Mouse (Mus musculus) forebrain, embryonic 13.5 days (tissue): ENCODE results near the gene Ttyh2. TPM values are rescaled to one million over a fixed set of nuclear protein-coding genes. Genes with fewer than 3 reads are reported as not detected.
"Not testable (repeated sequence)": the region's sequence is repeated elsewhere in the genome, so short reads cannot be mapped to it uniquely, and the experiment has no call there.

ENCODE experiments used
- ATAC-seq: fragments of 200-750 bp; cut with Nextera tagmentation; 2 replicates; pipeline ENCODE4 v1.8.0; 2017
- H3K27ac ChIP-seq: fragments of 300-500 bp; sonication (generic); 2 replicates; pipeline ENCODE4 v1.5.1; 2015; ENCODE audit warnings: inconsistent platforms, mild to moderate bottlenecking, moderate library complexity
- H3K27me3 ChIP-seq: fragments of 300-500 bp; sonication (generic); 2 replicates; pipeline ENCODE4 v1.6.1; 2015; ENCODE audit warnings: mild to moderate bottlenecking, inconsistent platforms
- H3K36me3 ChIP-seq: fragments of 300-500 bp; sonication (generic); 2 replicates; pipeline ENCODE4 v1.6.1; 2015; ENCODE audit warnings: mild to moderate bottlenecking, inconsistent platforms; ENCODE audit not compliant: poor library complexity, severe bottlenecking
- H3K4me1 ChIP-seq: fragments of 300-500 bp; sonication (generic); 2 replicates; pipeline ENCODE4 v1.6.1; 2015; ENCODE audit warnings: inconsistent platforms
- H3K4me2 ChIP-seq: fragments of 300-500 bp; sonication (generic); 2 replicates; pipeline ENCODE4 v1.6.1; 2015; ENCODE audit warnings: inconsistent platforms, mild to moderate bottlenecking, moderate library complexity
- H3K4me3 ChIP-seq: fragments of 300-500 bp; sonication (generic); 2 replicates; pipeline ENCODE4 v1.5.1; 2015; ENCODE audit warnings: mild to moderate bottlenecking, inconsistent platforms
- H3K9ac ChIP-seq: fragments of 300-500 bp; sonication (generic); 2 replicates; pipeline ENCODE4 v1.6.1; 2015; ENCODE audit warnings: mild to moderate bottlenecking, inconsistent platforms
- H3K9me3 ChIP-seq: fragments of 300-500 bp; sonication (generic); replicated peaks from 2 replicates; pipeline ENCODE4 v1.6.1; 2016; ENCODE audit warnings: inconsistent platforms
- WGBS: fragments of 180-500 bp; shearing (Covaris S2); methylation state at CpG from one replicate; pipeline ENCODE4 v1.1.7; 2015; 5-methylcytosine and 5-hydroxymethylcytosine counted together
- polyA plus RNA-seq: library from polyadenylated mRNA; unstranded; fragments of >200 nt; fragmentation: Nextera tagmentation; extraction: Ambion mirVana; gene quantifications from 2 replicates; pipeline ENCODE4 v1.2.1, GENCODE M21; 2015

The Ttyh2 gene
- polyA plus RNA-seq, 1 experiment from 2014 or later, result 21.6 TPM

GRCm38 (mm10) chr11:114664164-114664563 lies 11.1 kb upstream of the Ttyh2 start:
- WGBS, result 86% methylated on average over 7 of the region's 7 CpGs
- Histone ChIP-seq H3K9me3 (no peaks in the 10 kb centered on the region), H3K27me3 (peaks cover 12% of the 10 kb centered on the region; the same call in 1 of the 2 replicates), H3K27ac (no peak overlapping the region), H3K4me3 (no peak overlapping the region), H3K4me2 (no peak overlapping the region), H3K4me1 (peaks cover under 1% of the 10 kb centered on the region), H3K36me3 (no peaks in the 10 kb centered on the region), H3K9ac (no peak overlapping the region)
- no peak for ATAC-seq

DNA sequence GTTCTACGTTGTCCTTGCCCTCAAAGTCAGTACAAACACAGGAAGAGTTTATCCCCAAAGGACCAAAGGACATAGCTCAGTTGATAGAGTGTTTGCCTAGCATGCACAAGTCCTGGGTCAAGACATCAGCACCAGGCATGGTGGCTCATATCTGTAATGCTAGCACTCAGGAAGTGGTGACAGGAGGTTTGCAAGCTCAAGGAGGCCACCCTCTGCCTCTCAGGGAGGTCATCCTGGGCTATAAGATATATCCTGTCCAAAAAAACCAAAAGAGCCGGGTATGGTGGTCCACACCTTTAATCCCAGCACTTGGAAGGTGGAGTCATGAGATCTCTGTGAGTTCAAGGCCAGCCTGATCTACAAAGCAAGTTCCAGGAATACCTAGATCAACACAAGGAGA lies 9.8 kb upstream of the Ttyh2 start:
- WGBS, result 81% methylated on average over 2 of the region's 2 CpGs
- ATAC-seq, result no peak
- Histone ChIP-seq H3K4me1 (peaks cover 13% of the 10 kb centered on the region), H3K36me3 (peaks cover 3% of the 10 kb centered on the region), H3K9me3 (no peaks in the 10 kb centered on the region), H3K27me3 (peaks cover 12% of the 10 kb centered on the region; the same call in 1 of the 2 replicates), H3K27ac (no peak overlapping the region), H3K4me2 (no peak overlapping the region), H3K4me3 (no peak overlapping the region), H3K9ac (no peak overlapping the region)

GRCm38 (mm10) chr11:114666786-114667185 lies 8.4 kb upstream of the Ttyh2 start:
- Histone ChIP-seq H3K9ac (no peak overlapping the region), H3K9me3 (no peaks in the 10 kb centered on the region), H3K4me1 (peaks cover 20% of the 10 kb centered on the region), H3K4me2 (no peak overlapping the region), H3K27ac (no peak overlapping the region), H3K4me3 (no peak overlapping the region), H3K36me3 (peaks cover 16% of the 10 kb centered on the region), H3K27me3 (peaks cover 12% of the 10 kb centered on the region; the same call in 1 of the 2 replicates)
- no peak for ATAC-seq
- 12% methylated on average over 13 of the region's 13 CpGs for WGBS

- Histone ChIP-seq H3K4me1 (peaks cover 20% of the 10 kb centered on the region), H3K9me3 (no peaks in the 10 kb centered on the region), H3K27me3 (peaks cover 12% of the 10 kb centered on the region; the same call in 1 of the 2 replicates), H3K27ac (no peak overlapping the region), H3K9ac (no peak overlapping the region), H3K36me3 (peaks cover 22% of the 10 kb centered on the region), H3K4me3 (no peak overlapping the region), H3K4me2 (no peak overlapping the region)
- 64% methylated on average over 15 of the region's 18 CpGs for WGBS
- ATAC-seq, result no peak
Observed at GRCm38 (mm10) chr11:114667236-114667931, 7.8 kb upstream of the Ttyh2 start.

DNA sequence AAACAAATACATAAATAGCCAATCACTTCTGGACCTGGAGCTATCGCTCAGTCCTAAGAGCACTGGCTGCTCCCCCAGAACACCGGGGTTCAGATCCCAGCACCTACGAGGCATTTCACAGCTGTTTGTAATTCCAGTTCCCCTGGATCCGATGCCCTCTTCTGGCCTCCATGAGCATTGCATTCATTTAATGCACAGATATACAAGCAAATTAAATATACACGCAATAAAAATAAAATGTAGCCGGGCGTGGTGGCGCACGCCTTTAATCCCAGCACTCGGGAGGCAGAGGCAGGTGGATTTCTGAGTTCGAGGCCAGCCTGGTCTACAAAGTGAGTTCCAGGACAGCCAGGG lies 7.3 kb upstream of the Ttyh2 start:
- H3K4me2 ChIP-seq, H3K9ac ChIP-seq, H3K9me3 ChIP-seq, H3K27ac ChIP-seq, H3K4me3 ChIP-seq, ATAC-seq: not testable (repeated sequence)
- Histone ChIP-seq H3K36me3 (peaks cover 27% of the 10 kb centered on the region), H3K27me3 (peaks cover 12% of the 10 kb centered on the region; the same call in 1 of the 2 replicates), H3K4me1 (peaks cover 20% of the 10 kb centered on the region)
- WGBS, result 28% methylated on average over 11 of the region's 11 CpGs

GRCm38 (mm10) chr11:114668301-114668710 lies 6.9 kb upstream of the Ttyh2 start, which contains the start of gene Rpl38:
Gene Rpl38, plus strand, starts transcription at chr11:114668524.
- ATAC-seq, result peak; percentile 90
- peak within 1 kb of the TSS; percentile 93 for H3K4me3 ChIP-seq
- peaks cover 12% of the 10 kb centered on the region; the same call in 1 of the 2 replicates for H3K27me3 ChIP-seq
- H3K4me2 ChIP-seq, result peak within 1 kb of the TSS; percentile 95
- peaks cover 20% of the 10 kb centered on the region for H3K4me1 ChIP-seq
- no peaks in the 10 kb centered on the region for H3K9me3 ChIP-seq
- H3K36me3 ChIP-seq, result peaks cover 31% of the 10 kb centered on the region
- H3K9ac ChIP-seq, result peak within 1 kb of the TSS; percentile 89
- under 1% methylated on average over 20 of the region's 21 CpGs for WGBS
- peak within 1 kb of the TSS; percentile 94 for H3K27ac ChIP-seq

DNA sequence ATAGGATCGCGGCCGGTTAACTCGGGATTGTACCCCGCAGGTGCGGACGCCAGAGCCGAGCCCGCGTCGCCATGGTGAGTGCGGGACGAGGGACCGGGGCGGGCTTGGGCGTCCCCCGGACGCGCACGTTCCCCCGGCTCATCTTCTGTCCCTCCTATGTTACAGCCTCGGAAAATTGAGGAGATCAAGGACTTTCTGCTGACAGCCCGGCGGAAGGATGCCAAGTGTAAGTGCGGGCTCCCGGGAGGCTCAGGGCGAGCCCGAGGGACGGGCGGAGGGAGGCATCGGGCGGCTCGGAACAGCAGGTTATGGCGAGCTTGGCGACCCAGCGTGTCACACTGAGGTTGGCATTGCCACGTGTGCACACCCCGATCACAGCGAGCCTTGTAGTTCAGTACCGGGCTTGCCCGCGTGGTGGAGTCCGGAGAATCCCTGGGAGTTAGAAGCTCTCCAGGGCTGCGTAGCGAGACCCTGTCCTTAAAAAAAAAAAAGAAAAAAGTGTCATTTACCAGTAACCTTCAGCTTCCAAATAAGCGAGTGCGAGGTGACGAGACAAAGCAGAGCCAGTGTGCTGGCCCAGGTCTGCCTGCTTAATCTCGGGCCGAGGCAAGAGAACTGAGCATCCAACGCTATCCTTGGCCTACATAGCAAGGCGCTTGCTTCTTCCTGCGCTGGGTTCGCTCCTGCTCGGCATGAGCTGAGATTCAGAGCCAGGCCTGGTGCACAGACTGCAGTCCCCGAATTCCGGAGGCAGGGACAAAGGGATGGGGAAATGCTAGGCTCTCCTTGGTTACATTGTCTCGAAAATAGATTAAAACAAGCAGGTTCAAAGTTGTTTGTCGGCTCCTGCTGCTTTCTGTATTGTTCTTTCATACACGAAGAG lies 6.2 kb upstream of the Ttyh2 start:
- peak overlapping the region; percentile 93 for H3K4me3 ChIP-seq
- peak overlapping the region; percentile 94 for H3K27ac ChIP-seq
- no peaks in the 10 kb centered on the region for H3K9me3 ChIP-seq
- H3K4me1 ChIP-seq, result peaks cover 20% of the 10 kb centered on the region
- peak; percentile 72 for ATAC-seq
- peak overlapping the region; percentile 95 for H3K4me2 ChIP-seq
- H3K27me3 ChIP-seq, result peaks cover 10% of the 10 kb centered on the region; the same call in 1 of the 2 replicates
- H3K36me3 ChIP-seq, result peaks cover 38% of the 10 kb centered on the region
- WGBS, result under 1% methylated on average over 59 of the region's 60 CpGs
- H3K9ac ChIP-seq, result peak overlapping the region; percentile 89

- peaks cover 44% of the 10 kb centered on the region for H3K36me3 ChIP-seq
- 25% methylated on average over 12 of the region's 12 CpGs for WGBS
- H3K4me3 ChIP-seq, result peak overlapping the region; percentile 93
- peak overlapping the region; percentile 95 for H3K4me2 ChIP-seq
- H3K27me3 ChIP-seq, result 0 out of 2 replicates have a peak, but pooled peaks cover 5% of the 10 kb centered on the region
- H3K9ac ChIP-seq, result peak overlapping the region; percentile 89
- peaks cover 20% of the 10 kb centered on the region for H3K4me1 ChIP-seq
- H3K27ac ChIP-seq, result peak overlapping the region; percentile 94; the same call in 1 of the 2 replicates
- no peaks in the 10 kb centered on the region for H3K9me3 ChIP-seq
- no peak for ATAC-seq
Observed at GRCm38 (mm10) chr11:114669651-114670168, 5.5 kb upstream of the Ttyh2 start.

- H3K36me3 ChIP-seq, result peaks cover 44% of the 10 kb centered on the region
- no peak overlapping the region for H3K4me3 ChIP-seq
- H3K9me3 ChIP-seq, result no peaks in the 10 kb centered on the region
- no peak for ATAC-seq
- H3K27me3 ChIP-seq, result peaks cover 1% of the 10 kb centered on the region
- peaks cover 33% of the 10 kb centered on the region for H3K4me1 ChIP-seq
- no peak overlapping the region for H3K27ac ChIP-seq
- WGBS, result 94% methylated on average over 5 of the region's 5 CpGs
- no peak overlapping the region for H3K4me2 ChIP-seq
- 0 out of 2 replicates have a peak overlapping the region, but pooled peaks have one; percentile 89 for H3K9ac ChIP-seq
Observed at GRCm38 (mm10) chr11:114671147-114671546, 4.1 kb upstream of the Ttyh2 start.

- Histone ChIP-seq H3K36me3 (peaks cover 44% of the 10 kb centered on the region), H3K27ac (no peak overlapping the region), H3K27me3 (peaks cover 6% of the 10 kb centered on the region), H3K4me2 (no peak overlapping the region), H3K4me3 (no peak overlapping the region), H3K9me3 (no peaks in the 10 kb centered on the region), H3K4me1 (peaks cover 47% of the 10 kb centered on the region), H3K9ac (no peak overlapping the region)
- 64% methylated on average over 9 of the region's 9 CpGs for WGBS
- no peak for ATAC-seq
Observed at GRCm38 (mm10) chr11:114672794-114673718, 2.2 kb upstream of the Ttyh2 start.

DNA sequence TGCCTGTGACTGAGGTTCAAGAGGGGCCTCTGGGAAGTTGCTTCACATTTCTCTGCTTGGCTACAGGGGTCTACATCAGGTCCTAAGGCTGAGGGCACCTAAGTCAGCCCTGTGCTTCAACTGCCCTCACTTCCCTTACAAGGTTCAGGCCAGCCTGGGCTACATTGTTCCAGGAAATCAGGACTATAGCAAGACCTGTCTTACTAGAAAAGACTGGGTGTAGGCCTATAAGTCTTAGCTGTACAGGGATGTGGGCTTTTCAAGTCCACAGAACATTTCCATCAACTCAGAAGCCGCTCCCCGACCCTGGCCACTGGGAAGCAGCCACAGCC lies 1.5 kb upstream of the Ttyh2 start:
- H3K9me3 ChIP-seq, result no peaks in the 10 kb centered on the region
- no peak overlapping the region for H3K4me2 ChIP-seq
- WGBS, result 65% methylated on average over 2 of the region's 2 CpGs
- peaks cover 47% of the 10 kb centered on the region for H3K4me1 ChIP-seq
- peaks cover 44% of the 10 kb centered on the region for H3K36me3 ChIP-seq
- H3K27me3 ChIP-seq, result peaks cover 6% of the 10 kb centered on the region
- no peak for ATAC-seq
- no peak overlapping the region for H3K4me3 ChIP-seq
- H3K27ac ChIP-seq, result no peak overlapping the region
- H3K9ac ChIP-seq, result no peak overlapping the region
